Mouse (Mus musculus) urinary bladder, postnatal 4 days (tissue): ENCODE data around the gene Arl10.

Experiments
- DNase-seq, 2 experiments: peaks; one replicate each; pipeline ENCODE4 v3.0.0; 2021 to 2022; ENCODE audit warnings: low spot score in 2 of 2

The Arl10 gene

GRCm38 (mm10) chr13:54616307-54616706, 41.5 kb downstream of the Arl10 start:
- DNase-seq: no peak

DNA sequence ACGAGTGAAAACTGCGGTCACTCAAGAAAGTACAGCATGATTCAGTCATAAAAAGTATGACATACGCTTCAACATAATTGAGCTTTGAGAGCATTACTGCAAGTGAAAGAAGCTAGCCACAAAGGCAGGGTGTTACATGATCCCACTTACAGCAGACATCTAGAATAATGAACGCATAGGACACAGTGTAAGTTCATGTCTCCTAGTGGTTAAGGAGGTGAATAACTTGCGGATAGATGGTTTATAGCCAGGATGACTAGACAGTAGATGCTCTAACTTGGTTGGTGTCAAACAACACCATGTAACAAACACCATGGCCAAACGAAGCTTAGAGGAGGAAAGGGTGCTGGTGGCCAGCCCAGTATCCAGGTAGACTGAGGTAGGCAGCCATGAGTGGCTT, 42.2 kb downstream of the Arl10 start:
- no peak for DNase-seq

- peak; percentile 95 to 99 for DNase-seq
Observed at GRCm38 (mm10) chr13:54621155-54621932, 46.5 kb downstream of the Arl10 start, which contains the start of gene Faf2. Faf2 (plus strand) TSS chr13:54621784.

- no peak for DNase-seq
Observed at GRCm38 (mm10) chr13:54621960-54622521, 47.2 kb downstream of the Arl10 start.

DNA sequence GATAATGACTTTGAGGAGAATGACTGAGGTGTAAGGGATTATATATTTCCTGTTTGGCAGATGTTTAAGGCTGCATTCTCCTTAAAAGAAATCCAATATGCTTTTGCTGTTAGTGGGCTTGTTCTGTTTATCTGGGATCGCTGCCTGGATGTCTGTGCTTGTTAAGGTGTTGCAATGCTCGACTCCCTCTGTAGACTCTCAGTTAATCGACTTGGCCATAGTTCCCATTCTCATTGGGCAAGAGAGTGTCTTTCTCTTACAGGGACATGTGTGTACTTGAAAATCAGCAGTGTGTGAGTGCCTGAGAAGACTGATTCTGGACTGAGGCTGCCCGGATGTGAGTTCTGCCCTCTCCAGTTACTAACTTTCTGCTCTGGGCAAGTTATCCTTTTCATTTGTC, 54.3 kb downstream of the Arl10 start:
- no peak for DNase-seq
